Mouse (Mus musculus) ES-Bruce4 (cell line): ENCODE data around the gene Zdhhc5.

Source experiments
- CTCF ChIP-seq: IDR thresholded peaks from one replicate; pipeline ENCODE4 v1.8.1; 2011; ENCODE audit warnings: low read depth, low read length
- EP300 ChIP-seq: IDR thresholded peaks from 2 replicates; pipeline ENCODE4 v1.6.1; 2011; ENCODE audit warnings: low read depth, low read length; ENCODE audit not compliant: insufficient read depth
- POLR2A ChIP-seq: IDR thresholded peaks from one replicate; pipeline ENCODE4 v1.8.1; 2011; ENCODE audit warnings: low read length; ENCODE audit not compliant: insufficient read depth

DNA sequence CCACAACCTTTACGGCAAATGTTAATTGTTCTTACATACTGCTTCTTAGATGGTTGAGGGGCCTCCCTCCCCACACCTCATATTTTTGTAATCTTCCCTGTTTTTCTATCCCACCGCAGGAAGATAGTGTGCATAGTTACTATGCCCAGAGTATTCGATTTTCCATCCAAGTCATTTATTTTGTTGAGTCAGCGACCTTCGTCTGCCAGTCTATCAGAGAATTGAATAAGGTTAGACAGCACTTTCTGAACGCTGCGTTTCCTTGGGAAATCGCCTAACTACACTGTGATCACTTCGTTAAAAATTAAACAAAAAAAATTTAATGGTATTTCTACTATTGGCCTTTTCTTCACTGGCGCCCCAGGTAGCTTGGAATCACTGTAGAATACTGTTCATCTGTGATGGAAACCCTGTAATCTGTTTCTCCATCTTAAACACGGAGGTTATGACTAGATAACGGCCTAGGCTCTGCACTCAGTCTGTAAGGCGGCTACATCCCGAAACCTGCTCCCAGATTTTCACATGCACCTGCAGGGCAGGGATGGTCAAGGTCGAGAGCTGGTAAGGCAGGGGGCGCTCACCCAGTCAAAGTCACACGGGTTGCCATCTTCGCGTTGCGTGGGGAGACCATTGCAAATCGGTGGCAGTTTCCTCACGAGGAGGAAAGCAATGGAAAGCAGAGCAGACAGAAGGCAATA is 37.6 kb downstream of the Zdhhc5 start:
- TF ChIP-seq POLR2A (no peak), CTCF (peak; percentile 35), EP300 (no peak)
